Mouse (Mus musculus) left cerebral cortex, adult 9 months (tissue): ENCODE measurements around the gene Slc25a41.
A peak's percentile ranks its signal among the peaks of the same experiment; 100 is the strongest.

ENCODE experiments used
- DNase-seq, 2 experiments: peaks; one replicate each; pipeline ENCODE4 v3.0.0; 2022; ENCODE audit warnings: low spot score in 2 of 2

Gene Slc25a41

GRCm38 (mm10) chr17:57047406-57047805 is 6.0 kb upstream of the Slc25a41 start:
- DNase-seq, result no peak

- DNase-seq, result no peak
These were observed 2.5 kb downstream of the Slc25a41 start for GRCm38 (mm10) chr17:57038978-57039377.

GRCm38 (mm10) chr17:57032854-57033253 is 8.6 kb downstream of the Slc25a41 start:
- no peak for DNase-seq

- peak; percentile 100 for DNase-seq
These were observed 9.6 kb downstream of the Slc25a41 start for GRCm38 (mm10) chr17:57031661-57032420.

GRCm38 (mm10) chr17:57030931-57031660 is 10.4 kb downstream of the Slc25a41 start, which contains the start of gene Khsrp:
Khsrp (minus strand) TSS chr17:57031522.
- DNase-seq, result no peak

- DNase-seq, result no peak
These were observed 11.8 kb downstream of the Slc25a41 start for GRCm38 (mm10) chr17:57029691-57030090.

GRCm38 (mm10) chr17:57027471-57027870 is 14.0 kb downstream of the Slc25a41 start:
- no peak for DNase-seq

GRCm38 (mm10) chr17:57020960-57021359 is 20.5 kb downstream of the Slc25a41 start:
- no peak for DNase-seq

GRCm38 (mm10) chr17:57019693-57020092 is 21.8 kb downstream of the Slc25a41 start:
- DNase-seq, result no peak

GRCm38 (mm10) chr17:57012245-57012795 is 29.1 kb downstream of the Slc25a41 start:
- no peak for DNase-seq

GRCm38 (mm10) chr17:57011236-57012141 is 30.0 kb downstream of the Slc25a41 start, which contains the start of the genes Gtf2f1 and Gm17949:
Gtf2f1 (minus strand) TSS chr17:57011288.
Gm17949 (plus strand) TSS chr17:57011469.
- DNase-seq, result peak; percentile 93 to 96

GRCm38 (mm10) chr17:57010911-57011235 is 30.6 kb downstream of the Slc25a41 start:
- DNase-seq, result no peak

- no peak for DNase-seq
These were observed 34.1 kb downstream of the Slc25a41 start for GRCm38 (mm10) chr17:57007137-57007905.

GRCm38 (mm10) chr17:57003994-57004393 is 37.5 kb downstream of the Slc25a41 start:
- no peak for DNase-seq

- DNase-seq, result no peak
These were observed 40.2 kb downstream of the Slc25a41 start for GRCm38 (mm10) chr17:57001228-57001627.

GRCm38 (mm10) chr17:56999968-57000609 is 41.4 kb downstream of the Slc25a41 start, which contains the start of gene Pspn:
Pspn (minus strand) TSS chr17:57000018.
- no peak for DNase-seq

- DNase-seq, result no peak
These were observed 42.0 kb downstream of the Slc25a41 start for GRCm38 (mm10) chr17:56999414-56999813.

- DNase-seq, result peak; percentile 94 to 96
These were observed 44.3 kb downstream of the Slc25a41 start, which contains the start of gene Alkbh7 for GRCm38 (mm10) chr17:56997029-56997667. Alkbh7 (plus strand) TSS chr17:56997339.

- no peak for DNase-seq
These were observed 44.9 kb downstream of the Slc25a41 start for GRCm38 (mm10) chr17:56996506-56996905.

- no peak for DNase-seq
These were observed 46.4 kb downstream of the Slc25a41 start for GRCm38 (mm10) chr17:56995046-56995445.
